Mouse (Mus musculus): Measurements from ENCODE around the gene Cdh13.

DNA sequence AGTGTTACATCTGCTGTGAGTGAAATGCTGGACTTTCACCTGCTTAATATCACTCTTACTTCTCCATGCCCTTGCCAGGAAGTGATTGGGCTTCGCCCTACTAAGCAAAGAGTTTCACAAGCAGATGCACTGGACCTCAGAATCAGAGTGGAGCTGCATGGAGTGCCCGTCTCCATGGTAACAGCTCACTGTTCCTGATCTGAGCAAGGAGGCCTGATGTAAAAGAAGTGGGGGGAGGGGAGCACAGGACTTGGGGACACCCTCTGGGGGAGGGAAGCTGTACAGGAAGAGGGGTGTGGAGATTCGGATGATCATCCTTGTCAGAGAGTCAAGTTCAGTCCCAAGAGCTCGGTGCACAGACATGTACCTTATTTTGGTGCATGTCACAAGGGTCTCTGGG lies 384.2 kb downstream of the Cdh13 start:
- TF ChIP-seq GATA1 (IDR thresholded peaks at IDR 0.05; ENCODE audit: low read length) (no peak), TAL1 (IDR thresholded peaks at IDR 0.05; ENCODE audit: low read length) (no peak)

Data from erythroblast, embryonic 14.5 days (primary cell).